Mouse (Mus musculus): ENCODE data around the gene Atp9a.

Gene Atp9a

DNA sequence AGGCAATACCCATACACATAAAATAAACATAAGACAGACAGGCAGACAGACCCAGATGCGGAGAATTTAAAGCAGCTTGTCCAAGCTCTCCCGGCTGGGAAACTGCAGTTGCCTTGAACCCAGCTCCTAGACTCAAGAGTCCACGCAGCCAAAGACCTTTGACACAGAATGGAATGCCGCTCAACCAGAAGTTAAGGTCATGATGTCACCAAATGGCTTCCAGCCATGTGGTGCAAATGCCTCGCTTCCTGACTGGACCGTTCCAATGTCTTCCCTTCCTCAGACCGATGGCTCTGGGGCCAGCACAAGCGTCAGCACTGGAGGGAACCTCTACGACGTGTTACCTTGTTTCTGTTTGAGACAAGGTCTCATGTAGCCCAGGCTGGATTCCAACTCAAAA, 4.3 kb downstream of the Atp9a start:
- no peak for DNase-seq

DNA sequence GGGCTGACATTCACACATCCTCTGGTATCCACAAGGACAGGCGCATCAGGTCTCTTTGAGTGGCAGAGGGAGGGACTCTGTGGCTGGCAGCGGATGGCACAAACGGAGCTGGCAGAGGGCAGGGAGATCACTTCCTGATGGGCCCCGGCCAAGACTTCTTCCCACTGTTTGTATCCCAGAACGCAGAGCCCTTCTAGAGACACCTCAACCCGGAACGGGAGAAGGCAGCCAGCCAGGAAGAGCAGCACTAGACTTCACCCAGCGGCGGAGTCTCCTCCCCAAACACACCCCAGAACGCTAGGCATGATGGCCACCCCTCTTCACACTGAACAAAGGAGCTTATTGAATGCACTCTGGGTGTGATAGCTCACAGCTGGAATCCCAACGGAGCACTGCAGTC, 8.2 kb downstream of the Atp9a start:
- peak; percentile 78 for DNase-seq

DNA sequence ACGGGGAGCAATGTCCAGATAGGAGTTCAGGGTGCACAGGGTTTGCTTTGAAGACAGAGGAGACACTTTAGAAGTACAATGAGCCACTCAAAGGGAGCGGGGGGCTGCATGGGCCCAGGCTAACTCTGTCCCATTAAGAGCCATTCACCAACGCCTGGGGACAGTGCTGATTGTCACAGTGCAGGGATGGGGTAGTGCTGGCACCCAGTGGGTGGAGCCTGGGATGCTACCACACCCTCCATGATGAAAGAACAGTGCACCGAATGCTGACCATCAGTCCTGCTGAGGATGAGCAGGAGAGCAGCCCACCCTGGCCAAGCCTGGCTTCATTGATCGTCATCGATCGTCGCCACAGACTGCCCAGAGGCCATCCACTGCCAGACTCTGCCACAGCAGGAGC, 11.0 kb downstream of the Atp9a start:
- DNase-seq: no peak

DNA sequence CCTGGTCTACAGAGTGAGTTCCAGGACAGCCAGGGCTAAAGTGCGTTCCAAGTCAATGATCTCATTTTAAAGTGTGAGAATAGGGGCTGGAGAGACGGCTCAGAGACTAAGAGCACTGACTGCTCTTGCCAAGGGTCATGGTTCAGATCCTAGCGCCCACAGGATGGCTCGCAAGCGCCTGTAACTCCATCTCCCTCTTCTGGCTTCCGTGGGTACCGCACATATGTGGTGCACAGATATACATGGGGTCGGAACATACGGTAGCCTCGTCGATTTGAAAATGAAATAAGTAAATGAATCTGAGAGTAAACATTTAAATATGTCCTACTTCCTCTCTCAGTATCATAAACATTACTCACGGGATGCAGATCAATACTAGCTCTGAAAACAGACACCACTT, 12.5 kb downstream of the Atp9a start:
- DNase-seq: no peak

DNA sequence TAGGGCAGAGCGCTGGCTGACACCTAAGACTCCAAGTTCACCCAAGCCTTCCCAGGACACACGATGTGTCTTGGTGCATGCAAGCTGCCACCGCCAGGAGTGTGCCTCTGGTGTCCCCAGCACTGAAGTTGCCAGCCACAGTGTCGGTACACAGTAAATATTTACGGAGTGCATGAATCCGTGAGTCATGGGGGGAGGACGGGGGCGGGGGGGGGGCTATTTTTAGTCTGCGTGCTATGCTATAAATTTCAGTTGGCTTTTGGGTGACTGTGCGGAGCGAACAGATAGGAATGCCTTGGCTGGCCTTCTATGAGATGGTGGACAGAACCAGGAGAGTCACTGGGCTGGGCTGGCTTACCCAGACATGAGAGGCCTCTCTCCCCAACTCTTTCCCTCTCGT, 14.2 kb downstream of the Atp9a start:
- DNase-seq: no peak

DNA sequence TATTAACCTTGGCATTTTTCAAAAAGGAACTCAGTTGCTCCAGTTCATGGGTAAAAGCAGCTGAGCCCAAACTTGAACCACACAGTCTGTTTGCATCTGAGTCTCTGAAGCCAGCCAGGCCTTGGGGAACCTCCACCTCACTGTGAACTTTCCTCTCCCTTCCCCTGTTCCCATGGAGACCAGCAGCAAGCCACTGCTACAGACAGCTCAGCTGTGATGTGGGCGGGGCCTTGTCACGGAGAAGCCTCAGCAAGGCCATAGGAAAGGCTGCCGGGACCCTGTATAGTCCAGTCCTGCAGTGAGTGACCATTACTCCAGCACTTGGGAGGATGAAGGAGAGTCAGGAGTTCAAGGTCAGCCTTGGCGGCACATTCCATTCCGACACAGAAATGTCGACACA, 16.2 kb downstream of the Atp9a start:
- DNase-seq: no peak

DNA sequence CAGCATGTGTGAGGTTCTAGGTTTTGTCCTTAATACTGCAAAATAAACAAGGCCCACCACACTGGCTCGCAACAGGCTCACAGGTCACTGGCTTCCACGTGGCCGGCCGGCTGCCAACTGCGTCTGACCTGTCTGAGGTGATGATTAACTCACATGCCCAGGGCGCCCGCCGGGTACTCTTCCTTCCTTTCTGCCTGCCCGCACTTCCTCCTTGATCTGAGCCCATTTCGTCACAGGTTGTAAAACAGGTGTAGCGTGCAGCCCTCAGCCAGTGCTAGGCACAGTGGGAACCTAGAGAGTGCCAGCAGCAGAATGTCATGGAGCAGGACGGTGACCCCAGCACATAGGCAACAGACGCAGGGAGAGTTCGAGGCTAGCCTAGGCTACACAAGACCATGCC, 20.9 kb downstream of the Atp9a start:
- DNase-seq: peak; percentile 44

DNA sequence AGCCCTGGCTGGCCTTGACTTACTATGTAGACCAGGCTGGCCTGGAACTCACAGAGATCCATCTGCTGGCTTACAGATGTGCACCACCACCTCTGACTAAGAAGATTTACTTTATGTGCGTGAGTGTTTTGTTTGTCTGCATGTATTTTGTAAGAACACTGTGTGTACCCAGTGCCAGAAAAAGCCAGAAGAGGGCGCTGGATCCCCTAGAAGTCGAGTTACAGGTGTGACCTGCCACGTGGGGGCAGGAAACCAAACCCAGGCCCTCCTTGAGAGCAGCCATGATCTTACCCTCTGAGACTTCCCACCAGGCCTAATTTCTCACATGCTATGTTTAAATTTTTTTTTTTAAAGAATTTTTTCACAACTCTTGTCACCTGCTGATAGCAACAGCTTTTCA, 22.5 kb downstream of the Atp9a start:
- no peak for DNase-seq

DNA sequence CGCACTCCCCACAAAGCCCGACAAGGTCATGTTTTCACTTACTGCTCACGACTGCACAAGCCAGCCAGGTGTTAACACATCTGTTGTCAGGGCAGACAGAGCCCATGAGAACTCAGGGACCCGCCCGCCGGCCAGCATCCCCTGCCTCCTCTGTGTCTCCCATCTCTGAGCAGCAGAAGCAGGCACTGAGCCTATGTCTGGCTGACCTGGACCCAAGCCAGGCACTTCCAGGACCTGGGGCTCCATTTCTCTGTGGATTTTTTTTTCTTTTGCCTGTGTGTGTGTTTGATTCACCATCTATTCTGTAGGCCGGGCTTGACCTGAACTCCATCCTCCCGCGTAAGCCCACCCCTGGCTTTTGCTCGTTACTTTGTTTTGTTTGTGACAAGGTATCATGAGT, 23.5 kb downstream of the Atp9a start:
- DNase-seq: peak; percentile 41

DNA sequence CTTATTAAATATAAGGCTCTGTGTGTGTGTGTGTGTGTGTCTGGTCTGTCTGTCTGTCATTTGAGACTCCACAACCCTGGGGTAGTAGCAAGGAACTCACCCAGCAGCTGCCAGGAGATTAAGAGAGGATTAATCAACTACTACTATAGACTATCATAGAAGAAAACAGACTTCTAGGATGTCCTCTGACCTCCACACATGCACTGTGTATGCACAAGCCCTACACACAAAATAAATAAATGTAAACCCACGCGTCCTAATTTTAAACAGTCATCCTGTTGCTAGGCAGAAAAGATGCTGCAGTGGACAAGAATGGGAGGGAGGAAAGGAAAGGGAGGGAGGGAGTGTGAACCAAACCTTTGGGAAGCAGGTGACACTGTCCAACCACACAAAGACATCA, 23.9 kb downstream of the Atp9a start:
- DNase-seq: no peak

DNA sequence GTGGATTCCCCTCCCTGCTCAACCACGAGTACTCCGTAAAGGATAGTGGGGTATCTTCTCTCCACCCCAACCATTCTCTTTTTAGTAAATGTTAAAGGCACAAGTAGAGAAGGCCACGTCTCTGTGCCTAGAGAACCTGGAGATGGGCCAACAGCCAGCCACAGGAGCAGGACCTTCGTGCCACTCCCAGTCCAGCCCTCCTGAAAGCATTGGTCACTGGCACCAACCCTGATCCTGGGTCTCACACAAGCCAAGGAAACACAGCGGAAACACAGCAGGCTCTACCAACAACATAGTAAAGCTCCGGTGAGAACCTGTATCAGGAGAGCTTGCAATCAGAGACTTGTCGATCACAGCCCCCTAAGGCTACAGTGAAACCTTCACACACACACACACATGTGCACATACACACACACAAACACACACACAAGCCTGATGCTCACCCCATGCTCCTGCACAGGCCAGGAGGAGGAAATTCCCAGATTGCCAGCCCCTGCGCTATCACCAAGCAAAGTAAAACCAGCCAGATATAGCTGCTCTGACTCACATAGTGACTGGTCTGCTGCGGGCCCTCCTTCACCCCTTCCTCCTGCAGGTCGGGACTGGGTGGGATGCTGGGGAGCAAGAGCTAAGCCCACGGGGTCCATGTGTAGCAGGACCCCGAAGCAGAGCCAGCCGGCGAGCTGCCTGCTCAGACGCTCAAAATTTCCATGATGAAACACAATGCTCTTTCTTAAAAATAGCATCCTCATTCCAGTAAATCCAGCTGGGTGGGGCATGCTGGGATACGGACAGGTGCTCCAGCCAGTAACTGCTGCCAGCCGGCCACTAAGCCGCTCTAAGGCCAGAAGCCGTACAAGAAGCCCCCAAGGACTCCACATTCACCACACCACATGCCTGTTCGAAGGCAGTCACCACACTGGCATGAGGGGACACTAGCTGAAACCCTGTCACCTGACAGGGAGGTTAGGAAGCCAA, 29.7 kb downstream of the Atp9a start:
- peak; percentile 37 for DNase-seq

DNA sequence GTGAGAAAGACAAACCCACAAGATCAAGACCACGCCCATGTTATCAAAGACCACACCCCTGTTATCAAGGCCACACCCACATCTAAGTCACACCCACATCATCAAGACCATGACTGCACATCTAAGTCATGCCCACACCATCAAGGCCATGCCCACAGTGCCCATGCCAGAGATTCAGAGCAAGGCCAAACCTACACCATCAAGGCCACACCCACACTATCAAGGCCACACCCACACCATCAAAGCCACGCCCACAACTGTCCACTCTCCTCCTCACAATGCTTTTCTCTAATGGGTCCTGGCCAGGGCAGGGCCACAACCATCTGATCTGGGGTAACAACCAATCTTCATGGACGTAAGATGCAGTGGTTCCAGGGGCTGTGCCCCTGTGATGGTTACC, 31.2 kb downstream of the Atp9a start:
- DNase-seq: no peak

DNA sequence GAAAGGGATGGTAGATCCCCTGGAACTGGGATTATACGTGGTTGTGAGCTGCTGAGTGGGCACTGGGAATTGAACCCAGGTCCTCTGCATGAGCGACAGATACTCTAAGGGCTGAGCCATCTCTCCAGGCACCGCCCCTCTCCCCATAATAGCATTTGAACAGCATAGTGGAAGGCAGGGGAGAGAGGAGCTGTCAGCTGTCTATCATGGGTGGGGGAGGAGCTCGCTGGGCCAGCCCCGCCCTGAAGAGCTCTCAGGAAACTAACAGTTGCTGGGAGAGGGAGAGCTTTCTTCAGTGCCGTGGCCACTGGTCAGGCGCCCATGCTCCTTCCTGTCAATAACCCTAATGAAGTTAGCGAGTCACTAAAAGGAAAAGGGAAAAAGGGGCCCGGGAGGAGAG, 34.4 kb downstream of the Atp9a start:
- DNase-seq: no peak

DNA sequence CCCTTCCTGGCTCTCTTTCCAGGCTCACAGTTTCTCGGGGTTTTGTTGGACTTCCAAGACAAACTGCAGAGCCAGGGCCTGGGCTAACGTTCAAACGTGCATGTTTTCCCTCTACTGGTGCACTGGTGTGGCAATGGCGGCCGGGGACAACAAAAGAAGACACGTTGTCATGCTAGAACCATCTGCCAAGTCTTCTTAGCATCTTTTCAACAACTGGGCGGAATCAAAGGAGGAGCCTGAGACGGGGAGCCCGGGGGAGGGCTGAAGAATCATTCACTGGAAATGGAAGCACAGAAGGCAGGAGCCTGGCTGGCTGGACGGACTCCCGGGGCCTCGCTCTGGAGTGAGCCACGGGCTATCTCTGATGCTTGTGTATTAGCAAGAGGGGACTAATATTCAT, 39.9 kb downstream of the Atp9a start:
- DNase-seq: peak; percentile 40

DNA sequence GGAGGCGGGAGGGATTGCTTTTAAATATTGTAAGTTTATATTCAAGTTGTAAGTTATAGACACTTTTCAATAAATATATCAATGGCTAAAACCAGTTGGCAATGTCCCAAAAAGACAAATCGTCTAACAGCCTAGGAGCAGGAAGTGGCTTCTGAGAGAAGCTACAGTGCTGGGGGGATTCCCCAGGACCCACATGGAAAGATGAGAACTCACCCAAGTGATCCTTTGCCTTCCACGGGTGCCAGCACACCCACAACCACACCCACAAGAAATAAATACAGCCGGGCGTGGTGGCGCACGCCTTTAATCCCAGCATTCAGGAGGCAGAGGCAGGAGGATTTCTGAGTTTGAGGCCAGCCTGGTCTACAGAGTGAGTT, 47.2 kb downstream of the Atp9a start:
- no peak for DNase-seq

DNA sequence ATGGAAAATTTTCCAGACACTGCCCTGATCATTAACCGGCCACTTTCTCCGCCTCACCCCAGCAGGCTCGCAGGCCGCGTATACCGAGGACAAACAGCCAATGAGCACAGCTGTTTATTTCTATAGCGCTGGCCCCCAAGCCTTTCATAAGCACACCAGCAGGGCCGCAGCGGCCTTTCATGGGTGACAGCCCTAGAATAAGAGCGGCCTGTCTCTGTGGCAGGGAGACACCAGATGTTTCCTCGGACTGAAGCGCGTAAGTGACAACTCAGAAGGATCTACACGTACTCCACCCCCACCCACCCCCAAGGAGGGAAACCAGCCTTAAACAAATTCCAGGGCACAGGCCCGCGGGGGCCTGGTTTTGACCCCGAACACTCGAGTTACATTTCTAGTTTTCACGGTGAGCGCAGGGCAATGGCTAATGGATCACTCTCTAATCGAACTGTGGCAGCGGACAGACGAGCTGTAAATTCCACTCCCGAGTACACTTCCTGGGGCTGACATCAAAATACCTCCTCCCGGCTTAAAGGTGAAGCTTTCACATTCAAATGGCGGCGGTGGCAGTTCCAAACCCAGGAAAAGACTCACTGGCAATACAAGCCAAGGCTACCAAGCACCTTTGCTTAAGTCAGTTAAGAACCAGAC, 47.7 kb downstream of the Atp9a start:
- DNase-seq: no peak

DNA sequence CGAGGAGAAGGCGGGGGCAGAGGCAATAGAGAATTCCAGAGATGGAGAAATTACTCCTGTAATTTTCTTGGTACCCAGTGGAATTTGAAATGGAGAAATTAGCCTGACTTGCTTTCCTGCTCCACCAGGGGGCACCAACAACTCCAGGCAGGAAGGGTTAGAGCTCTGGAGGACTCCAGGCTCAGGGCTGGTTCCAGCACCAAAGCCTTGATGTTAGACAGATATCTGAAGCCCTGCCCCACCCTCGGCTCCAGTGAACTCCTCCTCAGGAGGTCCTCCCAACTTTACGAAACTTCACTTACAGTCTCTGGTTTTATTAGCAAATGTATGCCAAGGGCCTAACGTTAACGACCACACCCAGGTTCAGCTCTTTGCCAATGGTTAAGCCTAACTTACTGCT, 50.4 kb downstream of the Atp9a start:
- peak; percentile 62 for DNase-seq

DNA sequence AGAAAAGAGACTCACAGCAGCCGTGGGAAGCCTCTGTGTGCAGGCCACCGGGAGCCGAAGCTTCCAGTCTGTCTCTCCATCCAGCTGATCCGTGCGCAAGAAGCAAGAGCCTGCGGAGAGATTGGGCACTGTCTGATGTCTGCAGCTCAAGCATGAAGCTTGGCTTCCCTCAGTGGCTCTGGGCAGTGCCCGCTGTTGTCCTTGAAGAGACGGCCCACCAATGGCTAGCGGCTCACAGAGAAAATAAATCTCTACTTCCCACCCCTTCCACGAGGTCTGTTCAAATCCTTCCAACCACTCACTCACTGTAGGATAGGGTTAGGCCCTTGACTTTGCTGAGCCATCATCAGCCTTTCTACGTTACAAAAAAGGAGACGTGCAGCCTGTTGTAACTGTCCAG, 54.9 kb downstream of the Atp9a start:
- DNase-seq: no peak

DNA sequence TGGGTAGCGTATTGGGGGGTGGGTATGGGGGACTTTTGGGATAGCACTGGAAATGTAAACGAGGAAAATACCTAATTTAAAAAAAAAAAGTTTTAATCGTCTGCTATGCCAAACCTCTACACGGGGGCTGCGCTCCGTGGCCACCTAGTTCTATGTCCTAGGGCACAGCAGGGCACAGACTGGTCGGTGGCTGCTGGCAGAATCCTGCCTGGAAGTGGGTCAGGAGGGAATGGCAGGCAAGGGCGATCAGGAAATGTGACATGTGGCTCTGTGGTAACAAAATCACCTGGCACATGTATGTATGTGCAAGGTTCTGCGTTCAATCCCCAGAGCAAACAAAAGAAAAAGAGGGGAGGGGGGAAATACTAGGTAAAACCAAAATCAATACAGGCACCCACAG, 56.3 kb downstream of the Atp9a start:
- DNase-seq: no peak

DNA sequence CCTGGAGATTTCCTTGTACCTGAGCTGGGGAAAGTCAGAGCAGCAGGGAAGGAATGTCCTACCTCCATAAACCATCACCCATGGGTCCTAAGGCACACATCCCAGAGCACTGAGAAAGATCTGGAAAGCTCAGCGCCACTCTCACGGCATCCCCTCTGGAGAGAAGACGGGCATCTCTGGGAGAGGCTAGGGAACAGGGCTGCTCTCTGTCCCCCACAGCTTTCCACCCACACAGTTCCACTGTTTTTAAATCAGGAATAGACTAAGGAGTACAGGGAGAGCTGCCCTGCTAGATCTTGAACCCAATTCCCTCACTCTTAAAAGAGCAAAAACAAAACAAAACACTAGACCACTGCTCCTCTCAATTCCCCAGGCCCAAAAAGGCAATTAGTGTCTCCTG, 57.5 kb downstream of the Atp9a start:
- DNase-seq: no peak

DNA sequence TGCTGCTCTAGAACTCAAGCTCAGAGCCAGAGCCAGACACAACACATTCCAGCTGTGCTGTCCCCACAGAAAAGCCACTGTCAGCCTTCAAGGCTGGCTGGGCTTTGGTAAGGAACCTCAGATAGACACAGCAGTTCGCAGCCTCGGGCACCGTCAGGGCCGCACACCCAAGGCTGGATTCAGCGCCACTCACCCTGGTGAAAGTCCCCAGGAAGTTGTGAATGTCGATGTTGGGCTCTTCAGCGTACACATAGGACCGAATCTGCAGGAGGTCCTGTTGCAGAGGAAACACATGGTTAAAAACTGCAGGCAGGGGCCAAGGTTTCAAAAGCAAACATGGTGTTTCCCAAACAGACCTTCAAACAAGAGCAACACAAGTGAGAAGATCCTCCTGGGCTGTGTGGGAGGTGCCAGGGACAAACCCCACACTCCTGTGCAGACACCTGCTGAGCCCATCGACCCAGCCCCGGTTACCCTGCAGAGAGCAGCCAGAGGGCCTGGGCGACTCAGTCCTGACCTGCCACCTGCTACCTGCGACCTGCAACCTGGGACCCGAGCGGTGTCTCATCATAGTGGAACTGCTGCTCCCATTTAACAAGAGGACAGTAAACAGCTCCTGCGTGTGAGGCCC, 58.6 kb downstream of the Atp9a start:
- DNase-seq: no peak

DNA sequence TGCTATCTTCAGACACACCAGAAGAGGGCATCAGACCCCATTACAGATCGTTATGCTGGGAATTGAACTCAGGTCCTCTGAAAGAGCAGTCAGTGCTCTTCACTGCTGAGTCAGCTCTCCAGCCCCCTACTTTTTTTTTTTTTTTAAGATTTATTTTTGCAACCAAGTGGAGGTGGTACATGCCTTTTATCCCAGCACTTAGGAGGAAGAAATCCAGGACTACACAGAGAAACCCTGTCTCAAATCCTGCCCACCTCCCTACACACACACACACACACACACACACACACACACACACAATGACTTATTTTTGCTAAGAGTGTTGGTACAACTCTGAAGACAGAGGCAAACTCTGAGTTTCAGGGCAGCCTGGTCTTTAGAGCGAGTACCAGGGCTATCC, 59.5 kb downstream of the Atp9a start:
- DNase-seq: no peak

DNA sequence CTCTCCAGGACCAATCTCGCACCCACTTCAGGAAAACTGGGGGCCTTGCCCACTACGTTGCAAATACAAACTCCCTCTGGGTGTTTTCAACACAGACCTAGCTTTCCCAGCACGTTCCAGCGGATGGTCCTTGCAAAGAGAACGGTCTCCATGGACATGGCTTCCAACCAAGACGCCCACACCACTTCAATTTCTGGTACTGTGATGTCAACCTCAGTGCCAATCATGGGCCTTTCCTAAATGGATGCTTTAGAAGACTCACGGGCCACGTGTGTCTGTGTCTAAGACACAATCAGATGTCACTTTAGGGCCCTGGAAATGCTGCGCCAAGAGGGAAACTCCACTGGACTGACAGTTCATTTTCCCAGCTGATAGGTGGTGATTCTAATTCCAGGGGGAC, 60.7 kb downstream of the Atp9a start:
- DNase-seq: no peak

Data from cerebellum, adult 8-10 months (tissue).